Mouse (Mus musculus) neutrophil, adult 5-6 weeks (primary cell): ENCODE results near the gene Olfr373. TPM values are rescaled to one million over a fixed set of nuclear protein-coding genes. Genes with fewer than 3 reads are reported as not detected.

Source experiments
- total RNA-seq: library from RNA; stranded (forward); fragments of 200-1000 nt; gene quantifications from 2 replicates; pipeline ENCODE4 v1.2.3, GENCODE M21; 2017

Gene Olfr373
- total RNA-seq, 1 experiment from 2014 or later, result not detected

Other genes with a start within 250 kb of the Olfr373 start
- gene Zfp709, start 201.2 kb upstream of the Olfr373 start, total RNA-seq, result 12.4 and 14.2 TPM in 2 replicates
- 13.2 and 18.3 TPM in 2 replicates for gene Zfp882, start 174.6 kb upstream of the Olfr373 start, total RNA-seq
- 22.5 and 25.1 TPM in 2 replicates for gene Zfp617, start 174.5 kb upstream of the Olfr373 start, total RNA-seq
- 30.8 and 40.4 TPM in 2 replicates for gene Zfp961, start 132.1 kb upstream of the Olfr373 start, total RNA-seq
- gene Cyp4f18, start 73.6 kb upstream of the Olfr373 start, total RNA-seq, result 257 and 280 TPM in 2 replicates
- gene Olfr372, start 42.0 kb upstream of the Olfr373 start, total RNA-seq, result 0.12 and 0.47 TPM in 2 replicates
- 0.12 TPM in 2 replicates for gene Olfr374, start 23.9 kb downstream of the Olfr373 start, total RNA-seq
- 600 and 603 TPM in 2 replicates for gene Tpm4, start 51.8 kb downstream of the Olfr373 start, total RNA-seq
- 510 and 563 TPM in 2 replicates for gene Rab8a, start 78.0 kb downstream of the Olfr373 start, total RNA-seq
- 38.6 and 47.4 TPM in 2 replicates for gene Hsh2d, start 106.5 kb downstream of the Olfr373 start, total RNA-seq
- gene Cib3, start 129.7 kb downstream of the Olfr373 start, total RNA-seq, result 1.6 and 1.7 TPM in 2 replicates
- not detected in 2 replicates for gene Gm11034, start 130.5 kb downstream of the Olfr373 start, total RNA-seq
- 259 and 282 TPM in 2 replicates for gene Fam32a, start 136.6 kb downstream of the Olfr373 start, total RNA-seq
- gene Ap1m1, start 156.8 kb downstream of the Olfr373 start, total RNA-seq, result 156 and 166 TPM in 2 replicates
- gene Gm10282, start 222.1 kb downstream of the Olfr373 start, total RNA-seq, result 5.0 and 9.7 TPM in 2 replicates
- gene Klf2, start 235.9 kb downstream of the Olfr373 start, total RNA-seq, result 428 and 461 TPM in 2 replicates